Mouse (Mus musculus) right cerebral cortex, postnatal 10 days (tissue): ENCODE results near the gene Rasgrp2.

Source experiments
- DNase-seq, 2 experiments: peaks; one replicate each; pipeline ENCODE4 v3.0.0; 2021; ENCODE audit warnings: low spot score in 2 of 2

Gene Rasgrp2

GRCm38 (mm10) chr19:6426703-6427500 lies 27.8 kb downstream of the Rasgrp2 start:
- no peak for DNase-seq

GRCm38 (mm10) chr19:6427653-6428434 lies 28.7 kb downstream of the Rasgrp2 start:
- no peak for DNase-seq

- DNase-seq: peak in 1 of 2 experiments; percentile 47
These were observed 29.5 kb downstream of the Rasgrp2 start for GRCm38 (mm10) chr19:6428501-6429200.

GRCm38 (mm10) chr19:6443016-6443415 lies 43.9 kb downstream of the Rasgrp2 start:
- DNase-seq: no peak

GRCm38 (mm10) chr19:6445761-6446423 lies 46.8 kb downstream of the Rasgrp2 start:
- DNase-seq: peak; percentile 86 to 90

GRCm38 (mm10) chr19:6446736-6447437 lies 47.7 kb downstream of the Rasgrp2 start:
- peak; percentile 76 to 80 for DNase-seq

- no peak for DNase-seq
These were observed 49.6 kb downstream of the Rasgrp2 start for GRCm38 (mm10) chr19:6448752-6449151.

- no peak for DNase-seq
These were observed 50.7 kb downstream of the Rasgrp2 start for GRCm38 (mm10) chr19:6449841-6450240.

GRCm38 (mm10) chr19:6452030-6452494 lies 52.9 kb downstream of the Rasgrp2 start:
- peak; percentile 88 to 91 for DNase-seq

GRCm38 (mm10) chr19:6452672-6453310 lies 53.7 kb downstream of the Rasgrp2 start:
- no peak for DNase-seq

GRCm38 (mm10) chr19:6453349-6453748 lies 54.2 kb downstream of the Rasgrp2 start:
- DNase-seq: peak; percentile 91

GRCm38 (mm10) chr19:6454041-6454720 lies 55.0 kb downstream of the Rasgrp2 start:
- DNase-seq: no peak

GRCm38 (mm10) chr19:6459504-6459903 lies 60.4 kb downstream of the Rasgrp2 start:
- DNase-seq: no peak

GRCm38 (mm10) chr19:6462841-6463240 lies 63.7 kb downstream of the Rasgrp2 start:
- DNase-seq: peak in 1 of 2 experiments; percentile 52

- DNase-seq: peak; percentile 72 to 83
These were observed 65.3 kb downstream of the Rasgrp2 start for GRCm38 (mm10) chr19:6464306-6465071.
